Mouse (Mus musculus): ENCODE measurements around the gene Otud6a. TPM values are rescaled to one million over a fixed set of nuclear protein-coding genes. Genes with fewer than 3 reads are reported as not detected.
A peak's percentile ranks its signal among the peaks of the same experiment; 100 is the strongest.

The Otud6a gene
- not detected in 2 replicates for polyA plus RNA-seq (2015; fragmentation: Nextera tagmentation; extraction: Ambion mirVana)

- H3K36me3 ChIP-seq (ENCODE audit: insufficient read depth, low read length): no peaks in the 10 kb centered on the region
- ATAC-seq (no peak), DNase-seq (ENCODE audit: low spot score) (no peak)
- H3K4me1 ChIP-seq (ENCODE audit: insufficient read depth, low read depth, low read length): no peaks in the 10 kb centered on the region
- H3K4me2 ChIP-seq (replicated peaks; ENCODE audit: low read depth, low read length): no peak within 1 kb of the TSS
- H3K4me3 ChIP-seq (ENCODE audit: low read depth, low read length): no peak within 1 kb of the TSS
- no peak within 1 kb of the TSS for H3K27ac ChIP-seq (ENCODE audit: low read length)
- 86% methylated on average over 21 of the region's 21 CpGs for WGBS
- no peak within 1 kb of the TSS for H3K9ac ChIP-seq (replicated peaks; ENCODE audit: low read depth)
- H3K9me3 ChIP-seq (ENCODE audit: low read length): no peaks in the 10 kb centered on the region
- no peaks in the 10 kb centered on the region; the same call in 1 of the 2 replicates for H3K27me3 ChIP-seq (replicated peaks; ENCODE audit: insufficient read depth, low read length)
- TF ChIP-seq CTCF (IDR thresholded peaks at IDR 0.05) (no peak), EP300 (IDR thresholded peaks at IDR 0.05) (no peak)
Observed at GRCm38 (mm10) chrX:100428693-100429092, at the start of gene Otud6a. Gene Otud6a, plus strand, starts transcription at chrX:100429013.

DNA sequence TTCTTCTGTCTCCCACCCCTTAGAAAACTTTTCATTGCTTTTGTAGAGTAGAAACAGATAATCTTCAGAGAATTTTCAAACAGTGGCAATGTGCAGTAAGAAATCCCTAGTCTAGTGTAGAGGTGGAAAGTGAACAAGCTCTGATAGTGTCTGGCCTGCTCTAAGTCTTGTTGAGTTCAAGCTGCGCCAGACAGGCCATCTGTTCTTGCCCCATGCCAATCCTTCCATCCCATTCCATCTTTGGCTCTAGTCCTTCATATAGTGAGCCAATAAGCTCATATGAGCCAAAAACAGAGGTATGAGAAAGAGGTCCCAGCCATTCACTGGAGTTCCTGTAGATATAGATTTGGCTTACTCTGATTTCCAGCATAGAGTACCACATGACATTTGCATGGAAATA is 38.9 kb upstream of the Otud6a start:
- Histone ChIP-seq H3K4me1 (ENCODE audit: insufficient read depth, low read depth, low read length) (no peaks in the 10 kb centered on the region), H3K4me3 (ENCODE audit: low read depth, low read length) (no peak overlapping the region), H3K36me3 (ENCODE audit: insufficient read depth, low read length) (no peaks in the 10 kb centered on the region), H3K9ac (replicated peaks; ENCODE audit: low read depth) (no peak overlapping the region), H3K27ac (ENCODE audit: low read length) (no peak overlapping the region), H3K27me3 (replicated peaks; ENCODE audit: insufficient read depth, low read length) (no peaks in the 10 kb centered on the region), H3K4me2 (replicated peaks; ENCODE audit: low read depth, low read length) (no peak overlapping the region), H3K9me3 (ENCODE audit: low read length) (no peaks in the 10 kb centered on the region)
- TF ChIP-seq CTCF (IDR thresholded peaks at IDR 0.05) (no peak), EP300 (IDR thresholded peaks at IDR 0.05) (no peak)
- 76% methylated on average over 1 of the region's 1 CpGs for WGBS
- ATAC-seq (no peak), DNase-seq (ENCODE audit: low spot score) (no peak)

- Histone ChIP-seq H3K9ac (replicated peaks; ENCODE audit: low read depth) (no peak overlapping the region), H3K9me3 (ENCODE audit: low read length) (no peaks in the 10 kb centered on the region), H3K4me2 (replicated peaks; ENCODE audit: low read depth, low read length) (no peak overlapping the region), H3K4me3 (ENCODE audit: low read depth, low read length) (no peak overlapping the region), H3K27ac (ENCODE audit: low read length) (no peak overlapping the region), H3K4me1 (ENCODE audit: insufficient read depth, low read depth, low read length) (no peaks in the 10 kb centered on the region), H3K36me3 (ENCODE audit: insufficient read depth, low read length) (no peaks in the 10 kb centered on the region), H3K27me3 (replicated peaks; ENCODE audit: insufficient read depth, low read length) (no peaks in the 10 kb centered on the region)
- no peak for ATAC-seq
- TF ChIP-seq CTCF (IDR thresholded peaks at IDR 0.05) (peak; percentile 79), EP300 (IDR thresholded peaks at IDR 0.05) (no peak)
- 19% methylated on average over 6 of the region's 6 CpGs for WGBS
- DNase-seq (ENCODE audit: low spot score): peak; percentile 66
Observed at GRCm38 (mm10) chrX:100392304-100392703, 36.5 kb upstream of the Otud6a start.

DNA sequence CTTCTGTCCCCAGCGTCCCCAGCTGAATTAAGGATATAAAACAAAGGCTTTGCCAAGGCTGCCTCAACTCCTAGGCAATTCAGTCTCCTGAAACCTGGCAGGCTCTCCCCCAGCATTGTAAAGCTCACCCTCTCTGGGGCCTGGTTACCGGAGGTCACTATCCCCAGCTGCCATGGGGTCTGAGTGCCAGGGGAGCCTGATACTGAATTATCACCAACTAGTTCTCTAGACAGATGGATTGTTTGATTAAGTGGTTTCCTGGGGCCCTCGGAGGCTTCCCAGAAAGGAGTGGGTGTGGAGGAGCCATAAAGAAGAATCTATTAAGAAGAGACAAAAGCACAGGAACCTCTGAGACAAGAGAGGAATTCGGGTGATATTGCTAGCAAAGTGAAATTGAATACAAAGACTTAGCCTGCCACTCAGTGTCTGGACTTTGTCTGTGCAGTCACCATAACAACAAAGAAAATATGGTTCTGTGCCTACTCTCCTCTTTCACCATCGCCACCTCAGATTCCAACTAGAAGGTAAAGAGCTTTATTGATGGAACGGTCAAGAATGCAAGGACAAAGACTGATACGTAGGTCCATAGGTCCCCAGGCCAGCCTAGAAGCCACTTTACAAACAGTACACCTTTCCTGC is 34.5 kb upstream of the Otud6a start:
- H3K9me3 ChIP-seq (ENCODE audit: low read length): no peaks in the 10 kb centered on the region
- no peak overlapping the region for H3K4me2 ChIP-seq (replicated peaks; ENCODE audit: low read depth, low read length)
- no peak overlapping the region for H3K9ac ChIP-seq (replicated peaks; ENCODE audit: low read depth)
- DNase-seq (ENCODE audit: low spot score): no peak
- no peak for ATAC-seq
- no peak for TF ChIP-seq EP300 (IDR thresholded peaks at IDR 0.05)
- TF ChIP-seq CTCF (IDR thresholded peaks at IDR 0.05): no peak
- H3K27me3 ChIP-seq (replicated peaks; ENCODE audit: insufficient read depth, low read length): no peaks in the 10 kb centered on the region
- no peaks in the 10 kb centered on the region for H3K4me1 ChIP-seq (ENCODE audit: insufficient read depth, low read depth, low read length)
- H3K36me3 ChIP-seq (ENCODE audit: insufficient read depth, low read length): no peaks in the 10 kb centered on the region
- 69% methylated on average over 7 of the region's 7 CpGs for WGBS
- H3K27ac ChIP-seq (ENCODE audit: low read length): no peak overlapping the region
- H3K4me3 ChIP-seq (ENCODE audit: low read depth, low read length): no peak overlapping the region

- 82% methylated on average over 8 of the region's 8 CpGs for WGBS
- ATAC-seq (peak; percentile 43; the same call in 1 of the 2 replicates), DNase-seq (ENCODE audit: low spot score) (peak; percentile 7)
- Histone ChIP-seq H3K4me2 (replicated peaks; ENCODE audit: low read depth, low read length) (no peak overlapping the region), H3K27me3 (replicated peaks; ENCODE audit: insufficient read depth, low read length) (no peaks in the 10 kb centered on the region), H3K27ac (ENCODE audit: low read length) (no peak overlapping the region), H3K4me3 (ENCODE audit: low read depth, low read length) (no peak overlapping the region), H3K9me3 (ENCODE audit: low read length) (no peaks in the 10 kb centered on the region), H3K4me1 (ENCODE audit: insufficient read depth, low read depth, low read length) (no peaks in the 10 kb centered on the region), H3K36me3 (ENCODE audit: insufficient read depth, low read length) (no peaks in the 10 kb centered on the region), H3K9ac (replicated peaks; ENCODE audit: low read depth) (no peak overlapping the region)
- TF ChIP-seq CTCF (IDR thresholded peaks at IDR 0.05) (peak; percentile 64), EP300 (IDR thresholded peaks at IDR 0.05) (no peak)
Observed at GRCm38 (mm10) chrX:100395026-100395425, 33.8 kb upstream of the Otud6a start.

DNA sequence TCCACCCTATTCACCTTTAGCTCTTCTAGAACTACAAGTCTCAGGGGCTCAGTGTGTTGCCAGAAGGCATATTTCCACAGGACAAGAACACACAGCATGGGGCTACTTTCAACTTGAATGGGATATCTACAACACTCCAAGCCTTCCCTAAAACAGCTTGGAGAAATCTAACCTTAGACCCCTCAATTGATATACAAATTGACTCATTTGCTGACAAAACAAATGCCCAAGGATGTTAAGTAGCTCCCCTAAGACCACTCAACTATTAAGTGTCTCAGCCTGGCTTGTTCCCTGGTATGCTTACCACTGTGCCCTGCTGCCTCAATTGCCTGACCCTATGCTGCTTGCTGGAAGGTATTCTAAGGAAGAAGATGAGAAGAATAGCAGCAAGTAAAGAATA is 27.9 kb upstream of the Otud6a start:
- Histone ChIP-seq H3K4me1 (ENCODE audit: insufficient read depth, low read depth, low read length) (no peaks in the 10 kb centered on the region), H3K36me3 (ENCODE audit: insufficient read depth, low read length) (no peaks in the 10 kb centered on the region)

More for the DNA sequence above, 27.9 kb upstream of the Otud6a start:
- TF ChIP-seq EP300 (IDR thresholded peaks at IDR 0.05) (no peak), CTCF (IDR thresholded peaks at IDR 0.05) (no peak)
- no peak overlapping the region for H3K9ac ChIP-seq (replicated peaks; ENCODE audit: low read depth)
- H3K27me3 ChIP-seq (replicated peaks; ENCODE audit: insufficient read depth, low read length): no peaks in the 10 kb centered on the region
- H3K4me2 ChIP-seq (replicated peaks; ENCODE audit: low read depth, low read length): no peak overlapping the region
- ATAC-seq (no peak), DNase-seq (ENCODE audit: low spot score) (no peak)
- H3K4me3 ChIP-seq (ENCODE audit: low read depth, low read length): no peak overlapping the region
- no peak overlapping the region for H3K27ac ChIP-seq (ENCODE audit: low read length)
- no peaks in the 10 kb centered on the region for H3K9me3 ChIP-seq (ENCODE audit: low read length)
